Comparison of ENCODE assay signal across 37 mouse cellular contexts in the genomic region with DNA sequence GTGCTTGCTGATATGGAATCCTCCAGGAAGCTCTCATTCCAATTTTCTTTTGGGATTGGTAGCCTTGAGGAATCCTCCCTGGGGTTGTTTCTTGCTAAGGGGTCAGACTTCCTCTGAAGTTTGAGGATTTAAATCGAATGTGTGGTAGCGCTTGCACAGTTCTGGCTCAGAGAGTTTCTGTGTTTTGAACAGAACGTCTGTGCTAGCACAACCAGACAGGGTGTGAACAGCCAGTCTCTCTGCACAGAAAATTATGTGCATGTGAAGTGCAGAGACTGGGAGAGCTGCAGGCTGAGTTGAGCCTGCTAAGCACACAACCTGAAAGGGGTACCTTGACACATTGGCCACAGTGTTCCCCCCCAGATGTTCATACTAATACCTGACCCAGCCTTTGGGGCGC. TPM values are rescaled to one million over a fixed set of nuclear protein-coding genes. Genes with fewer than 3 reads are reported as not detected.
DNase-seq lines count a peak whose midpoint lies in the region; ATAC-seq and TF ChIP-seq lines count a peak whose summit lies in the region.
"Had no signal": no experiment of that assay in that cellular context is flagged by ENCODE, and none has a peak within 500 bp of the region (broad histone marks: within the 10 kb centered on the region; RNA-seq: fewer than 3 reads in every experiment).

No protein-coding gene starts in this region.

- TF ChIP-seq CTCF in forebrain, postnatal 0 days (IDR thresholded peaks at IDR 0.05; ENCODE audit: low read depth) = no peak
- TF ChIP-seq CTCF in layer of hippocampus, adult 2 months (conservative IDR thresholded peaks at IDR 0.05) = no peak

- no peak overlapping the region for H3K4me3 ChIP-seq in forebrain, postnatal 0 days (ENCODE audit: low read depth, low read length)
- H3K4me3 ChIP-seq in forebrain, embryonic 10.5 days = no peak overlapping the region
- H3K4me3 ChIP-seq in layer of hippocampus, adult 2 months = no peak overlapping the region
- H3K4me3 ChIP-seq in hindbrain, embryonic 16.5 days (ENCODE audit: low read length) = no peak overlapping the region
- H3K4me3 ChIP-seq: gastrocnemius, adult 2 months; hindbrain, embryonic 12.5 days; limb, embryonic 13.5 days; megakaryocyte, embryonic 14.5 days; midbrain, embryonic 13.5 days; neural tube, embryonic 13.5 days; stomach, embryonic 15.5 days had no signal

- no peaks in the 10 kb centered on the region for H3K36me3 ChIP-seq in forebrain, postnatal 0 days (ENCODE audit: insufficient read depth)
- H3K36me3 ChIP-seq in forebrain, embryonic 10.5 days (replicated peaks) = no peaks in the 10 kb centered on the region
- no peaks in the 10 kb centered on the region for H3K36me3 ChIP-seq in hindbrain, embryonic 16.5 days (ENCODE audit: control insufficient read depth, insufficient read depth, low read length)
- H3K36me3 ChIP-seq: hindbrain, embryonic 12.5 days; limb, embryonic 13.5 days; midbrain, embryonic 13.5 days; neural tube, embryonic 13.5 days; stomach, embryonic 15.5 days had no signal

- no peak overlapping the region for H3K9ac ChIP-seq in forebrain, postnatal 0 days
- H3K9ac ChIP-seq in hindbrain, embryonic 16.5 days (ENCODE audit: low read depth, low read length) = no peak overlapping the region
- H3K9ac ChIP-seq: hindbrain, embryonic 12.5 days; limb, embryonic 13.5 days; liver, postnatal 0 days; midbrain, embryonic 13.5 days; neural tube, embryonic 13.5 days; stomach, embryonic 15.5 days had no signal

- intact Hi-C loops in left cerebral cortex, postnatal 25 days (cut with DNase I) = no loop called here

- peaks cover 5% of the 10 kb centered on the region; the same call in 1 of the 2 replicates for H3K4me1 ChIP-seq in forebrain, postnatal 0 days (ENCODE audit: insufficient read depth)
- peaks cover 9% of the 10 kb centered on the region for H3K4me1 ChIP-seq in forebrain, embryonic 10.5 days
- H3K4me1 ChIP-seq in hindbrain, embryonic 16.5 days (ENCODE audit: control insufficient read depth, insufficient read depth, low read depth, low read length) = peaks cover 3% of the 10 kb centered on the region; the same call in 1 of the 2 replicates
- H3K4me1 ChIP-seq: megakaryocyte, embryonic 14.5 days had no signal

- no peak overlapping the region for H3K4me2 ChIP-seq in forebrain, postnatal 0 days (ENCODE audit: low read depth)
- no peak overlapping the region for H3K4me2 ChIP-seq in hindbrain, embryonic 16.5 days (ENCODE audit: low read length)
- H3K4me2 ChIP-seq: heart, embryonic 11.5 days; hindbrain, embryonic 12.5 days; limb, embryonic 13.5 days; liver, embryonic 11.5 days; midbrain, embryonic 13.5 days; neural tube, embryonic 13.5 days; stomach, embryonic 15.5 days had no signal

- H3K27ac ChIP-seq in forebrain, postnatal 0 days (ENCODE audit: low read depth, low read length) = no peak overlapping the region
- no peak overlapping the region for H3K27ac ChIP-seq in forebrain, embryonic 10.5 days
- H3K27ac ChIP-seq in layer of hippocampus, adult 2 months = peak overlapping the region; percentile 79
- H3K27ac ChIP-seq in hindbrain, embryonic 16.5 days (ENCODE audit: low read depth, low read length) = no peak overlapping the region
- H3K27ac ChIP-seq: gastrocnemius, adult 2 months; hindbrain, embryonic 12.5 days; kidney, postnatal 0 days; limb, embryonic 13.5 days; midbrain, embryonic 13.5 days; neural tube, embryonic 13.5 days; stomach, embryonic 15.5 days had no signal

- ATAC-seq in forebrain, postnatal 0 days = peak; percentile 76
- ATAC-seq in hindbrain, embryonic 16.5 days = no peak
- ATAC-seq: CD4-positive, CD25-positive, alpha-beta regulatory T cell, adult 4 months; intestine, embryonic 16.5 days; liver, postnatal 0 days; midbrain, embryonic 13.5 days had no signal

- WGBS in forebrain, postnatal 0 days = 67% methylated on average over 4 of the region's 4 CpGs
- 85% methylated on average over 4 of the region's 4 CpGs for WGBS in forebrain, embryonic 10.5 days
- 78% methylated on average over 4 of the region's 4 CpGs for whole genome bisulfite sequencing in hindbrain, embryonic 16.5 days

- no peaks in the 10 kb centered on the region for H3K9me3 ChIP-seq in forebrain, postnatal 0 days (ENCODE audit: low read length)
- H3K9me3 ChIP-seq in forebrain, embryonic 10.5 days = no peaks in the 10 kb centered on the region
- H3K9me3 ChIP-seq in hindbrain, embryonic 16.5 days (ENCODE audit: control insufficient read depth, low read length) = no peaks in the 10 kb centered on the region
- H3K9me3 ChIP-seq: hindbrain, embryonic 12.5 days; limb, embryonic 13.5 days; megakaryocyte, embryonic 14.5 days; midbrain, embryonic 13.5 days; neural tube, embryonic 13.5 days; stomach, embryonic 15.5 days had no signal

- H3K27me3 ChIP-seq in forebrain, postnatal 0 days (ENCODE audit: insufficient read depth, low read length) = no peaks in the 10 kb centered on the region
- peaks cover 56% of the 10 kb centered on the region for H3K27me3 ChIP-seq in forebrain, embryonic 10.5 days (ENCODE audit: poor library complexity, severe bottlenecking)
- H3K27me3 ChIP-seq in hindbrain, embryonic 16.5 days (replicated peaks; ENCODE audit: control insufficient read depth, insufficient read depth, low read length) = peaks cover 16% of the 10 kb centered on the region

- DNase-seq in forebrain, postnatal 0 days = peak; percentile 71
- DNase-seq in forebrain, embryonic 10.5 days (ENCODE audit: extremely low spot score, low spot score) = no peak
- peak; percentile 29 to 33 for DNase-seq in left cerebral cortex, postnatal 25 days (ENCODE audit: low spot score in 2 of 2)
- no peak for DNase-seq in left cerebral cortex, adult 8-10 months (ENCODE audit: low spot score in 2 of 2)
- peak; percentile 32 to 35 for DNase-seq in layer of hippocampus, adult 2 months (ENCODE audit: low spot score in 2 of 2)
- DNase-seq in lung, postnatal 36 days = no peak
- DNase-seq: adrenal gland, postnatal 25 days; cerebellum, adult 9-10 months; cerebellum, postnatal 36 days; gastrocnemius, adult 2 months; gastrocnemius, postnatal 36 days; heart, adult 18-20 months; heart, postnatal 36 days; kidney, adult 8-10 months; kidney, postnatal 4 days; liver, postnatal 0 days; lung, postnatal 4 days; right cerebral cortex, postnatal 14 days; thymus, postnatal 14 days had no signal

RNA-seq across cellular contexts. Expression of a gene that starts 2.2 kb away (rescaled TPM):
- 0.15 and 0.52 TPM in 2 replicates for total RNA-seq in forebrain, postnatal 0 days (2014; rRNA removed)
- 0.36 and 0.38 TPM in 2 replicates for polyA plus RNA-seq in forebrain, postnatal 0 days (2015; fragmentation: Nextera tagmentation; extraction: Ambion mirVana)
- polyA plus RNA-seq in forebrain, embryonic 10.5 days (2016; fragmentation: Nextera tagmentation; extraction: Ambion mirVana) = 0.10 TPM in 1 of 2 replicates, not detected in the other
- not detected for total RNA-seq in left cerebral cortex, postnatal 25 days (2021)
- under 1 TPM in 1 of 4 experiments, not detected in 3; 0.21 TPM for total RNA-seq in left cerebral cortex, adult 8-10 months (2022)
- total RNA-seq in layer of hippocampus, adult 2 months (2021) = under 1 TPM; 0.46 to 0.69 TPM
- polyA plus RNA-seq in hindbrain, embryonic 16.5 days (2015; fragmentation: Nextera tagmentation; extraction: Ambion mirVana) = 1.0 and 1.2 TPM in 2 replicates
- total RNA-seq: adrenal gland, postnatal 25 days; gastrocnemius, adult 2 months; gastrocnemius, postnatal 36 days; heart, adult 18-20 months; heart, postnatal 36 days had no signal
- polyA plus RNA-seq: heart, embryonic 11.5 days; liver, embryonic 11.5 days; liver, postnatal 0 days had no signal

RNA-seq across cellular contexts. Expression of a gene that starts 6.7 kb away (rescaled TPM):
- not detected in 2 replicates for total RNA-seq in forebrain, postnatal 0 days (2014; rRNA removed)
- not detected in 2 replicates for polyA plus RNA-seq in forebrain, postnatal 0 days (2015; fragmentation: Nextera tagmentation; extraction: Ambion mirVana)
- polyA plus RNA-seq in forebrain, embryonic 10.5 days (2016; fragmentation: Nextera tagmentation; extraction: Ambion mirVana) = not detected in 2 replicates
- total RNA-seq in left cerebral cortex, postnatal 25 days (2021) = not detected
- not detected for total RNA-seq in left cerebral cortex, adult 8-10 months (2022)
- total RNA-seq in layer of hippocampus, adult 2 months (2021) = not detected
- polyA plus RNA-seq in hindbrain, embryonic 16.5 days (2015; fragmentation: Nextera tagmentation; extraction: Ambion mirVana) = not detected in 2 replicates
- total RNA-seq: adrenal gland, postnatal 25 days; gastrocnemius, adult 2 months; gastrocnemius, postnatal 36 days; heart, adult 18-20 months; heart, postnatal 36 days; left cerebral cortex, adult 18-20 months; left cerebral cortex, postnatal 36 days had no signal
- polyA plus RNA-seq: CD4-positive, CD25-positive, alpha-beta regulatory T cell, adult 4 months; embryonic facial prominence, embryonic 11.5 days; heart, embryonic 11.5 days; heart, embryonic 16.5 days; hindbrain, embryonic 12.5 days; limb, embryonic 13.5 days; liver, embryonic 11.5 days; liver, postnatal 0 days; lung, embryonic 16.5 days; midbrain, embryonic 13.5 days; neural tube, embryonic 13.5 days had no signal

RNA-seq across cellular contexts. Expression of a gene that starts 22.7 kb away (rescaled TPM):
- not detected in 2 replicates for total RNA-seq in forebrain, postnatal 0 days (2014; rRNA removed)
- polyA plus RNA-seq in forebrain, postnatal 0 days (2015; fragmentation: Nextera tagmentation; extraction: Ambion mirVana) = not detected in 2 replicates
- polyA plus RNA-seq in forebrain, embryonic 10.5 days (2016; fragmentation: Nextera tagmentation; extraction: Ambion mirVana) = not detected in 2 replicates
- not detected for total RNA-seq in left cerebral cortex, postnatal 25 days (2021)
- total RNA-seq in left cerebral cortex, adult 8-10 months (2022) = not detected
- not detected for total RNA-seq in layer of hippocampus, adult 2 months (2021)
- polyA plus RNA-seq in hindbrain, embryonic 16.5 days (2015; fragmentation: Nextera tagmentation; extraction: Ambion mirVana) = 0.20 TPM in 1 of 2 replicates, not detected in the other
- total RNA-seq: adrenal gland, postnatal 25 days; gastrocnemius, adult 2 months; gastrocnemius, postnatal 36 days; heart, adult 18-20 months; heart, postnatal 36 days; left cerebral cortex, adult 18-20 months; left cerebral cortex, postnatal 36 days had no signal
- polyA plus RNA-seq: CD4-positive, CD25-positive, alpha-beta regulatory T cell, adult 4 months; embryonic facial prominence, embryonic 11.5 days; heart, embryonic 11.5 days; heart, embryonic 16.5 days; hindbrain, embryonic 12.5 days; intestine, embryonic 16.5 days; kidney, postnatal 0 days; limb, embryonic 13.5 days; liver, embryonic 11.5 days; liver, postnatal 0 days; lung, embryonic 16.5 days; midbrain, embryonic 13.5 days; neural tube, embryonic 13.5 days; stomach, embryonic 15.5 days; urinary bladder, adult 2 months had no signal

RNA-seq across cellular contexts. Expression of a gene that starts 30.0 kb away (rescaled TPM):
- total RNA-seq in forebrain, postnatal 0 days (2014; rRNA removed) = 0.29 and 0.31 TPM in 2 replicates
- polyA plus RNA-seq in forebrain, postnatal 0 days (2015; fragmentation: Nextera tagmentation; extraction: Ambion mirVana) = 0.24 and 0.47 TPM in 2 replicates
- polyA plus RNA-seq in forebrain, embryonic 10.5 days (2016; fragmentation: Nextera tagmentation; extraction: Ambion mirVana) = 12.2 and 12.4 TPM in 2 replicates
- total RNA-seq in left cerebral cortex, postnatal 25 days (2021) = under 1 TPM; 0.09 to 0.21 TPM
- under 1 TPM in 3 of 4 experiments, not detected in 1; 0.15 to 0.65 (median 0.19) TPM for total RNA-seq in left cerebral cortex, adult 8-10 months (2022)
- total RNA-seq in layer of hippocampus, adult 2 months (2021) = not detected
- 1.1 and 1.3 TPM in 2 replicates for polyA plus RNA-seq in hindbrain, embryonic 16.5 days (2015; fragmentation: Nextera tagmentation; extraction: Ambion mirVana)
- total RNA-seq: gastrocnemius, adult 2 months; left cerebral cortex, adult 18-20 months had no signal

RNA-seq across cellular contexts. Expression of a gene that starts 32.4 kb away (rescaled TPM):
- total RNA-seq in forebrain, postnatal 0 days (2014; rRNA removed) = 0.14 TPM in 1 of 2 replicates, not detected in the other
- polyA plus RNA-seq in forebrain, postnatal 0 days (2015; fragmentation: Nextera tagmentation; extraction: Ambion mirVana) = 0.11 and 0.19 TPM in 2 replicates
- polyA plus RNA-seq in forebrain, embryonic 10.5 days (2016; fragmentation: Nextera tagmentation; extraction: Ambion mirVana) = 0.07 TPM in 1 of 2 replicates, not detected in the other
- total RNA-seq in left cerebral cortex, postnatal 25 days (2021) = not detected
- total RNA-seq in left cerebral cortex, adult 8-10 months (2022) = not detected
- total RNA-seq in layer of hippocampus, adult 2 months (2021) = not detected
- 0.10 and 0.12 TPM in 2 replicates for polyA plus RNA-seq in hindbrain, embryonic 16.5 days (2015; fragmentation: Nextera tagmentation; extraction: Ambion mirVana)
- total RNA-seq: adrenal gland, postnatal 25 days; gastrocnemius, adult 2 months; gastrocnemius, postnatal 36 days; heart, adult 18-20 months; heart, postnatal 36 days; left cerebral cortex, adult 18-20 months; left cerebral cortex, postnatal 36 days had no signal
- polyA plus RNA-seq: CD4-positive, CD25-positive, alpha-beta regulatory T cell, adult 4 months; embryonic facial prominence, embryonic 11.5 days; heart, embryonic 11.5 days; heart, embryonic 16.5 days; hindbrain, embryonic 12.5 days; intestine, embryonic 16.5 days; kidney, postnatal 0 days; limb, embryonic 13.5 days; liver, embryonic 11.5 days; liver, postnatal 0 days; lung, embryonic 16.5 days; midbrain, embryonic 13.5 days; stomach, embryonic 15.5 days; urinary bladder, adult 2 months had no signal

Comparison
In these comparisons a context has a peak if more than half of its experiments do, and no peak if none do; other contexts are left out.
1. DNase-seq: peak in forebrain, postnatal 0 days (single experiment), left cerebral cortex, postnatal 25 days (2 of 2) and layer of hippocampus, adult 2 months (2 of 2); none in forebrain, embryonic 10.5 days (single experiment), left cerebral cortex, adult 8-10 months (0 of 2) and lung, postnatal 36 days (single experiment).